Mouse (Mus musculus) 3134 (cell line): Measurements from ENCODE around the gene Arpp19.
A peak's percentile ranks its signal among the peaks of the same experiment; 100 is the strongest.

Experiments used
- DNase-seq: peaks from one replicate; pipeline ENCODE4 v3.0.0-alpha.2; 2011; ENCODE audit warnings: low spot score; ENCODE audit not compliant: insufficient read length; ENCODE audit errors: extremely low read depth

Gene Arpp19

GRCm38 (mm10) chr9:75037451-75038356 is at the start of gene Arpp19:
TSS of gene Arpp19 (plus strand) at chr9:75037614.
- peak; percentile 85 for DNase-seq

- no peak for DNase-seq
Observed at GRCm38 (mm10) chr9:74988893-74989460, 48.4 kb upstream of the Arpp19 start.

GRCm38 (mm10) chr9:74989990-74990389 is 47.4 kb upstream of the Arpp19 start:
- DNase-seq, result no peak

- no peak for DNase-seq
Observed at GRCm38 (mm10) chr9:74994611-74995257, 42.7 kb upstream of the Arpp19 start.

- DNase-seq, result no peak
Observed at GRCm38 (mm10) chr9:74996349-74996748, 41.1 kb upstream of the Arpp19 start.

GRCm38 (mm10) chr9:74997976-74998375 is 39.4 kb upstream of the Arpp19 start:
- no peak for DNase-seq

- DNase-seq, result no peak
Observed at GRCm38 (mm10) chr9:75001006-75001405, 36.4 kb upstream of the Arpp19 start.

GRCm38 (mm10) chr9:75001611-75002204 is 35.7 kb upstream of the Arpp19 start:
- no peak for DNase-seq

- no peak for DNase-seq
Observed at GRCm38 (mm10) chr9:75002262-75002661, 35.2 kb upstream of the Arpp19 start.

- no peak for DNase-seq
Observed at GRCm38 (mm10) chr9:75004203-75004602, 33.2 kb upstream of the Arpp19 start.

GRCm38 (mm10) chr9:75016591-75016990 is 20.8 kb upstream of the Arpp19 start:
- DNase-seq, result no peak

GRCm38 (mm10) chr9:75019181-75019580 is 18.2 kb upstream of the Arpp19 start:
- no peak for DNase-seq

- DNase-seq, result no peak
Observed at GRCm38 (mm10) chr9:75019592-75019991, 17.8 kb upstream of the Arpp19 start.

- DNase-seq, result no peak
Observed at GRCm38 (mm10) chr9:75020561-75020960, 16.9 kb upstream of the Arpp19 start.

GRCm38 (mm10) chr9:75022546-75022945 is 14.9 kb upstream of the Arpp19 start:
- no peak for DNase-seq

GRCm38 (mm10) chr9:75023150-75023894 is 14.1 kb upstream of the Arpp19 start:
- no peak for DNase-seq

- no peak for DNase-seq
Observed at GRCm38 (mm10) chr9:75024089-75024488, 13.3 kb upstream of the Arpp19 start.

- DNase-seq, result no peak
Observed at GRCm38 (mm10) chr9:75025689-75026088, 11.7 kb upstream of the Arpp19 start.

- no peak for DNase-seq
Observed at GRCm38 (mm10) chr9:75032408-75032807, 5.0 kb upstream of the Arpp19 start.

- DNase-seq, result no peak
Observed at GRCm38 (mm10) chr9:75033141-75033540, 4.3 kb upstream of the Arpp19 start.
